Mouse (Mus musculus) neural tube, embryonic 13.5 days (tissue): Measurements from ENCODE around the gene Rab14. TPM values are rescaled to one million over a fixed set of nuclear protein-coding genes. Genes with fewer than 3 reads are reported as not detected.

ENCODE experiments used
- ATAC-seq: fragments of 200-750 bp; cut with Nextera tagmentation; 2 replicates; pipeline ENCODE4 v1.8.0; 2017; ENCODE audit warnings: low read depth, mild to moderate bottlenecking, moderate TSS enrichment, moderate library complexity
- H3K27ac ChIP-seq: fragments of 300-500 bp; sonication (generic); replicated peaks from 2 replicates; pipeline ENCODE4 v1.5.1; 2015; ENCODE audit warnings: moderate library complexity, mild to moderate bottlenecking, inconsistent platforms
- H3K27me3 ChIP-seq: fragments of 300-500 bp; sonication (generic); 2 replicates; pipeline ENCODE4 v1.6.1; 2015; ENCODE audit warnings: mild to moderate bottlenecking, inconsistent platforms
- H3K36me3 ChIP-seq: fragments of 300-500 bp; sonication (generic); 2 replicates; pipeline ENCODE4 v1.6.1; 2015; ENCODE audit warnings: mild to moderate bottlenecking, inconsistent platforms
- H3K4me1 ChIP-seq: fragments of 300-500 bp; sonication (generic); replicated peaks from 2 replicates; pipeline ENCODE4 v1.6.1; 2015; ENCODE audit warnings: inconsistent platforms
- H3K4me2 ChIP-seq: fragments of 300-500 bp; sonication (generic); 2 replicates; pipeline ENCODE4 v1.6.1; 2015; ENCODE audit warnings: inconsistent platforms, mild to moderate bottlenecking, moderate library complexity
- H3K4me3 ChIP-seq: fragments of 300-500 bp; sonication (generic); 2 replicates; pipeline ENCODE4 v1.5.1; 2015; ENCODE audit warnings: mild to moderate bottlenecking, inconsistent platforms
- H3K9ac ChIP-seq: fragments of 300-500 bp; sonication (generic); 2 replicates; pipeline ENCODE4 v1.6.1; 2015; ENCODE audit warnings: moderate library complexity, mild to moderate bottlenecking, inconsistent platforms
- H3K9me3 ChIP-seq: fragments of 300-500 bp; sonication (generic); 2 replicates; pipeline ENCODE4 v1.6.1; 2016; ENCODE audit warnings: inconsistent platforms
- WGBS: fragments of 180-500 bp; shearing (Covaris S2); methylation state at CpG from one replicate; pipeline ENCODE4 v1.1.7; 2015; 5-methylcytosine and 5-hydroxymethylcytosine counted together
- polyA plus RNA-seq: library from polyadenylated mRNA; unstranded; fragments of >200 nt; fragmentation: Nextera tagmentation; extraction: Ambion mirVana; gene quantifications from 2 replicates; pipeline ENCODE4 v1.2.1, GENCODE M21; 2015

Rab14 gene
- polyA plus RNA-seq, 1 experiment from 2014 or later = 458 TPM

- H3K27ac ChIP-seq = no peak overlapping the region
- no peaks in the 10 kb centered on the region for H3K36me3 ChIP-seq
- no peak overlapping the region for H3K9ac ChIP-seq
- no peaks in the 10 kb centered on the region for H3K27me3 ChIP-seq
- no peaks in the 10 kb centered on the region for H3K9me3 ChIP-seq
- H3K4me2 ChIP-seq = no peak overlapping the region
- WGBS = 78% methylated on average over 2 of the region's 2 CpGs
- ATAC-seq = no peak
- H3K4me3 ChIP-seq = no peak overlapping the region
- H3K4me1 ChIP-seq = peaks cover 12% of the 10 kb centered on the region
Observed at GRCm38 (mm10) chr2:35216701-35217100, 15.8 kb upstream of the Rab14 start.

DNA sequence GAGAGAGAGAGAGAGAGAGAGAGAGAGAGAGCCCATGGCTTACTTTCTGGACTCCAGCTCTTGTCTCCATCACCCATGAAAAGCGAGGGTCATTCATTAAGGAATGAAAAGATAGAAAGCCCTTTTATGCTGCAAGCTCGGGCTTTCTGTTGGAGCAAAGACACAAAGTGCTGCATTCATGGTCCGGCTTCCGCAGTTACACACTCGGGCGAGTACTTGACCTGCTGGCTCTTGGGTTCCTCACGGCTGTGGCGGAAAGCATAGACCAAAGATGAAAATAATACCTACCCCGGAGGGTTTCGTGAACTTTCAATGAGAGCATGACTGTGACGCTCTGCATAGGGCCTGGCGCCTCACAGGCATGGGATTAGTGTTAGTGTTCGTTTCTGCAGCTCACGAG lies 14.4 kb upstream of the Rab14 start:
- Histone ChIP-seq H3K4me1 (peaks cover 12% of the 10 kb centered on the region), H3K9me3 (no peaks in the 10 kb centered on the region), H3K4me3 (no peak overlapping the region), H3K9ac (0 out of 2 replicates have a peak overlapping the region, but pooled peaks have one; percentile 12), H3K4me2 (peak overlapping the region; percentile 43), H3K36me3 (no peaks in the 10 kb centered on the region), H3K27me3 (no peaks in the 10 kb centered on the region), H3K27ac (peak overlapping the region; percentile 49; the same call in 1 of the 2 replicates)
- ATAC-seq = no peak; the same call in none of the 2 replicates
- WGBS = 30% methylated on average over 14 of the region's 14 CpGs

DNA sequence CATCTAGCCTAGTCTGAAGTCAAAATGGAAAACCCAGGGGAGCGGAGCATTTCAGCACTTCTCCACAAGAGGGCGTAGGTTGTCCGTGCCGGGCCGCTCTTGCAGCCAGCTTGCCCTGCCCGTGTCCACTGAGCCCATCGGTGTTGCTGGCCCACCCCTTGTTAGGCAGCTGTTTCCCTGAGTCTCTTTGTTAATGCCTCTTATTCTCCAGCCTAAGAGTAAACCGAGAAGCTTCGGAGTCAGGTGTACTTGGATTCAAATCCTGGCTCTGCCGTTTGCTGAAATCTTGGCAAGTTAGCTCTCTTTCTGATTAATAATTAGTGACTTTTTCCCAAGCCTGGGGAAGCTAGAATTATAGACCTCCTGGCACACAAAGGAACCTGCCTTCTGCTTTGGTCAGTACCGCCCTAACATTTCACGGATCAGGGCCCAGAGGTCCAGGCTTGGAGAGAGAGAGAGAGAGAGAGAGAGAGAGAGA lies 14.0 kb upstream of the Rab14 start:
- peak overlapping the region; percentile 49; the same call in 1 of the 2 replicates for H3K27ac ChIP-seq
- H3K4me3 ChIP-seq = no peak overlapping the region; the same call in 1 of the 2 replicates
- H3K27me3 ChIP-seq = no peaks in the 10 kb centered on the region
- whole genome bisulfite sequencing = 3% methylated on average over 12 of the region's 12 CpGs
- peaks cover 12% of the 10 kb centered on the region for H3K4me1 ChIP-seq
- H3K9me3 ChIP-seq = no peaks in the 10 kb centered on the region
- H3K9ac ChIP-seq = 0 out of 2 replicates have a peak overlapping the region, but pooled peaks have one; percentile 12
- no peaks in the 10 kb centered on the region for H3K36me3 ChIP-seq
- ATAC-seq = peak; percentile 93
- peak overlapping the region; percentile 43 for H3K4me2 ChIP-seq

- WGBS = 85% methylated on average over 12 of the region's 12 CpGs
- Histone ChIP-seq H3K4me3 (no peak overlapping the region), H3K27ac (no peak overlapping the region), H3K36me3 (no peaks in the 10 kb centered on the region), H3K9ac (no peak overlapping the region), H3K4me1 (peaks cover 12% of the 10 kb centered on the region), H3K27me3 (no peaks in the 10 kb centered on the region), H3K4me2 (no peak overlapping the region), H3K9me3 (no peaks in the 10 kb centered on the region)
- no peak for ATAC-seq
Observed at GRCm38 (mm10) chr2:35213345-35213910, 12.5 kb upstream of the Rab14 start.

DNA sequence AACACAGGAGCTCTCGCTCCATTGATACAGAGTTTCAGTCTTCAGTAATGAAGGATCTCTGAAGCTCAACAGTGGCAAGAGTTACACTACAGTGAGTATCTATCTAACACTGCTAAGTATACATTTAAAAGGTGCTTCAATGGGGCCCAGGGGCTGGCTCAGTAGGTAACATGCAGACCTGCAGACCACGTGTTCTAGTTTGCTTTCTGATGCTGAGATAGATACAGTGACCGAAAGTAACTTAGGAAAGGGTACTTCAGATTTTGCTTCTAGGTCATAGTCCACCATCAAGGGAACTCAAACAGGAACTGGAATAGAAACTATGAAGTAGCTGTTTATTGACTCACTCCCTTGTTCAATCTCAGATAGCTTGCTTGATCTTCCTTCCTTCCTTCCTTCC lies 10.8 kb upstream of the Rab14 start:
- Histone ChIP-seq H3K9me3 (no peaks in the 10 kb centered on the region), H3K9ac (no peak overlapping the region), H3K4me1 (peaks cover 12% of the 10 kb centered on the region), H3K36me3 (no peaks in the 10 kb centered on the region), H3K27me3 (no peaks in the 10 kb centered on the region), H3K4me3 (no peak overlapping the region), H3K4me2 (no peak overlapping the region), H3K27ac (no peak overlapping the region)
- WGBS = 77% methylated on average over 3 of the region's 3 CpGs
- no peak for ATAC-seq

DNA sequence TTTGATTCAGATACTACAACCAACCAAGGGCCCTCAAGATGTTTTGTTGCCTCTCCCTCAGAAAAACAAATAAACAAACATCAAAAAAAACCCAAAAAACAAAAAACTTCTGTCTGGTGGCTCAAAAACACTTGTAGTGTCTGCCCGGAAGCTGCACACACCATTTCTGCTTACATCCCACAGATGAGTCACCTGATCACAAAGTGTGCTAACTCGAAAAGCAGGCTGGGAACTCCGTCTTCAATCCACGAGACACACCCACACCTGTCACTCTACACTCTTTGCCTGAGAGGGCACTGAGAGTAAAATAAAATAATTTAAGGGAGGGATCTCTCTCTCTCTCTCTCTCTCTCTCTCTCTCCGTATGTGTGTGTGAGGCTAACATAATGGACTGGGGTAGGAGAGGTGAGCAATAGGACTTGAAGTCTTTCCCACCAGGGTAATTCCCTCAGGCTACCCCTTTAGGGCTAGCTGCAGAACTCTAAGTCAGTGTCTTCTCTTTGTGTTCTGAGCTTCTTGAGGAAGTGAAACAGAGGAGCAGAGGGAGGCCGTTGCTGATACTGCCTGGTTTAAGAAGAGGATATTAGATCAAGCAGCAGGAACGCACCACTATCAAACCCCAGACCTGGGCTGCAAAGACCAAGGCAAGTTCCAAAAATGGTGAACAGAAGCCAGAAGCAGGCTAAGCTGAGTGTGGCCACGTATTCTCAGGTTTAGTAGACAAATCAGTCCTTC lies 8.2 kb upstream of the Rab14 start:
- no peak for ATAC-seq
- Histone ChIP-seq H3K27ac (no peak overlapping the region), H3K4me3 (no peak overlapping the region), H3K9ac (no peak overlapping the region), H3K4me1 (no peaks in the 10 kb centered on the region), H3K4me2 (no peak overlapping the region), H3K27me3 (no peaks in the 10 kb centered on the region), H3K9me3 (no peaks in the 10 kb centered on the region), H3K36me3 (no peaks in the 10 kb centered on the region)
- WGBS = 73% methylated on average over 8 of the region's 8 CpGs

DNA sequence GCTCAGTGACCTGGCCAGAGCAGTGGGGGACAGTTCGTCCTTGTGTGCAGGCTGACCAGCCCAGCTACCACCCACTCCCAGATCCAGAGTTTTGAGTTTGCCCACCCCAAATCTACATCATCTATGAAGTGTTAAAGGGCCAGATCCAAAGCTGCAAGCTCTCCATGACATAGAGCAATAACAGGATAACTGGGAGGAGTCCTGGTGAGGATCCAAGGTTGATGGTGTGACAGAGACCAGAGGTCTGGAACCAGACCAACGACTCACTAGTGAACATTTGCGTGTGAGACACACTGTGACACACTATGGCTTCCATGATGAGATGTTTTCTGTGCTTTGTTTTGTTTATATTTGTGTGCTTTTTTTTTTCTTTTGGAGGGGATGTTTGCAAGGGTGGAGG lies 7.1 kb upstream of the Rab14 start:
- H3K9ac ChIP-seq = no peak overlapping the region
- no peak overlapping the region for H3K4me3 ChIP-seq
- H3K4me1 ChIP-seq = no peaks in the 10 kb centered on the region
- no peaks in the 10 kb centered on the region for H3K9me3 ChIP-seq
- H3K36me3 ChIP-seq = no peaks in the 10 kb centered on the region
- no peak overlapping the region for H3K4me2 ChIP-seq
- no peak for ATAC-seq
- 0 out of 2 replicates have a peak, but pooled peaks cover 4% of the 10 kb centered on the region for H3K27me3 ChIP-seq
- no peak overlapping the region for H3K27ac ChIP-seq
- WGBS = 89% methylated on average over 3 of the region's 3 CpGs

DNA sequence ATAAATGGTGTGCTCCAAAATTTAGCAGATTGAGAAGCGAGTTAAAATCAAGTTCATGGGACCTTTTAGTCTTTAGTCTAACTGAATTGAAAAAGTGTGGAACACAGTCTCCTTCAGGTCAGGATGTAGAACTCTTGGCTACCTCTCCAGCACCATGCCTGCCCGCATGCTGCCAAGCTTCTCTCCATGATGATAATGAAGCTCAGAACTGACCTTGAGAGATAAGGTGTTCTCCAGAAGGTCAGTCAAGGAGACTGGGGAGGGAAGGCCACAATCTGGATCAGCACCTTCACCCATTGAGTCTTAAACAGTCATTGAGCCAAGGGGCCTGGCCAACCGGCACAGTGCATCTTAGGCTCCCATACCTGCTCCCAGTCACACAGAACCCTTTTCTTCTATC lies 5.8 kb upstream of the Rab14 start:
- Histone ChIP-seq H3K4me1 (no peaks in the 10 kb centered on the region), H3K27me3 (0 out of 2 replicates have a peak, but pooled peaks cover 4% of the 10 kb centered on the region)

GRCm38 (mm10) chr2:35203729-35204128 lies 2.8 kb upstream of the Rab14 start:
- Histone ChIP-seq H3K4me1 (peaks cover 13% of the 10 kb centered on the region), H3K9ac (no peak overlapping the region), H3K27me3 (0 out of 2 replicates have a peak, but pooled peaks cover 4% of the 10 kb centered on the region), H3K4me2 (no peak overlapping the region), H3K4me3 (no peak overlapping the region), H3K36me3 (no peaks in the 10 kb centered on the region), H3K27ac (no peak overlapping the region), H3K9me3 (no peaks in the 10 kb centered on the region)
- ATAC-seq = no peak

More for the DNA sequence above, 5.8 kb upstream of the Rab14 start:
- H3K9ac ChIP-seq = no peak overlapping the region
- no peaks in the 10 kb centered on the region for H3K36me3 ChIP-seq
- H3K9me3 ChIP-seq = no peaks in the 10 kb centered on the region
- no peak overlapping the region for H3K4me3 ChIP-seq
- no peak for ATAC-seq
- no peak overlapping the region for H3K27ac ChIP-seq
- no peak overlapping the region for H3K4me2 ChIP-seq
- 81% methylated on average over 3 of the region's 3 CpGs for WGBS

GRCm38 (mm10) chr2:35199971-35200897 lies 686 bp downstream of the Rab14 start:
- peak overlapping the region; percentile 98 for H3K27ac ChIP-seq
- H3K9ac ChIP-seq = peak overlapping the region; percentile 100
- H3K27me3 ChIP-seq = 0 out of 2 replicates have a peak, but pooled peaks cover 4% of the 10 kb centered on the region
- H3K9me3 ChIP-seq = no peaks in the 10 kb centered on the region
- peak overlapping the region; percentile 86 for H3K4me3 ChIP-seq
- WGBS = under 1% methylated on average over 78 of the region's 90 CpGs
- H3K4me2 ChIP-seq = peak overlapping the region; percentile 73
- peak; percentile 79 for ATAC-seq
- no peaks in the 10 kb centered on the region for H3K36me3 ChIP-seq
- peaks cover 42% of the 10 kb centered on the region for H3K4me1 ChIP-seq

DNA sequence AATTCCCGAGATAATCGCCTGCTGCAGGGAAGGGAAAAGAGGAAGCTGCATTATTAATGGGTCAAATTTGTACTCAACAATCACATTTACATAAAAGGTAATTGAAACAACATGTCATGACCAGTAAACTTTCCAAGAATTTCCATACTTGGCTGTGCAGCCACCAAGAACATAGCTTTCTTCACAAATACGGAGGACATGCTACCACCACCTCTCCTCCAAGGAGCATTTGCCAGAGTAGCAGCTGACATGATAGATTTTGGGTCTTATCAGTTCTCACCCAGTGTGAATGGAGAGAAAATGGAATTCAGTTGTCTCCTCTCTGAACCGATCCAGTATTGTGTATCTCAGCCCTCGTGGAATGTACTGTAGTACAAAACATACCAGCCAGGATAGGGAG lies 1.4 kb downstream of the Rab14 start:
- Histone ChIP-seq H3K4me3 (peak overlapping the region; percentile 86), H3K27me3 (0 out of 2 replicates have a peak, but pooled peaks cover 4% of the 10 kb centered on the region), H3K9me3 (no peaks in the 10 kb centered on the region), H3K36me3 (no peaks in the 10 kb centered on the region), H3K9ac (peak overlapping the region; percentile 100), H3K4me2 (peak overlapping the region; percentile 73), H3K4me1 (peaks cover 43% of the 10 kb centered on the region), H3K27ac (no peak overlapping the region; the same call in 1 of the 2 replicates)
- ATAC-seq = no peak
- WGBS = 22% methylated on average over 5 of the region's 5 CpGs
